Mouse (Mus musculus) cerebellum, adult 9-11 months (tissue): ENCODE results near the gene Babam2.
A peak's percentile ranks its signal among the peaks of the same experiment; 100 is the strongest.
"Not testable (repeated sequence)": the region's sequence is repeated elsewhere in the genome, so short reads cannot be mapped to it uniquely, and the experiment has no call there.

ENCODE experiments used
- DNase-seq: peaks from one replicate; pipeline ENCODE4 v3.0.0; 2022

Gene Babam2

GRCm38 (mm10) chr5:31792338-31792737 is 94.9 kb downstream of the Babam2 start:
- no peak for DNase-seq

GRCm38 (mm10) chr5:31792863-31793262 is 95.4 kb downstream of the Babam2 start:
- no peak for DNase-seq

- DNase-seq = no peak
Measured at GRCm38 (mm10) chr5:31795414-31795813, 97.9 kb downstream of the Babam2 start.

- DNase-seq = no peak
Measured at GRCm38 (mm10) chr5:31796979-31797378, 99.5 kb downstream of the Babam2 start.

- not testable (repeated sequence) for DNase-seq
Measured at GRCm38 (mm10) chr5:31804211-31804610, 106.7 kb downstream of the Babam2 start.

- DNase-seq = no peak
Measured at GRCm38 (mm10) chr5:31804751-31805150, 107.3 kb downstream of the Babam2 start.

- DNase-seq = no peak
Measured at GRCm38 (mm10) chr5:31807312-31807711, 109.8 kb downstream of the Babam2 start.

GRCm38 (mm10) chr5:31808271-31808670 is 110.8 kb downstream of the Babam2 start:
- peak; percentile 43 for DNase-seq

- peak; percentile 12 for DNase-seq
Measured at GRCm38 (mm10) chr5:31810796-31811662, 113.5 kb downstream of the Babam2 start.

GRCm38 (mm10) chr5:31811663-31812001 is 114.1 kb downstream of the Babam2 start:
- no peak for DNase-seq

- DNase-seq = no peak
Measured at GRCm38 (mm10) chr5:31813156-31813675, 115.7 kb downstream of the Babam2 start.

- no peak for DNase-seq
Measured at GRCm38 (mm10) chr5:31814068-31814467, 116.6 kb downstream of the Babam2 start.

GRCm38 (mm10) chr5:31815129-31815528 is 117.6 kb downstream of the Babam2 start:
- DNase-seq = no peak

- DNase-seq = no peak
Measured at GRCm38 (mm10) chr5:31816082-31816481, 118.6 kb downstream of the Babam2 start.

GRCm38 (mm10) chr5:31820801-31821200 is 123.3 kb downstream of the Babam2 start:
- no peak for DNase-seq

- no peak for DNase-seq
Measured at GRCm38 (mm10) chr5:31821204-31821603, 123.7 kb downstream of the Babam2 start.

GRCm38 (mm10) chr5:31823673-31824072 is 126.2 kb downstream of the Babam2 start:
- DNase-seq = no peak

GRCm38 (mm10) chr5:31824126-31824525 is 126.6 kb downstream of the Babam2 start:
- no peak for DNase-seq

GRCm38 (mm10) chr5:31827304-31827703 is 129.8 kb downstream of the Babam2 start:
- no peak for DNase-seq

- no peak for DNase-seq
Measured at GRCm38 (mm10) chr5:31827896-31828295, 130.4 kb downstream of the Babam2 start.

- DNase-seq = no peak
Measured at GRCm38 (mm10) chr5:31828747-31829146, 131.3 kb downstream of the Babam2 start.

- DNase-seq = no peak
Measured at GRCm38 (mm10) chr5:31829588-31829987, 132.1 kb downstream of the Babam2 start.

GRCm38 (mm10) chr5:31831587-31831986 is 134.1 kb downstream of the Babam2 start:
- DNase-seq = no peak

GRCm38 (mm10) chr5:31835691-31836090 is 138.2 kb downstream of the Babam2 start:
- no peak for DNase-seq

- DNase-seq = no peak
Measured at GRCm38 (mm10) chr5:31839973-31840372, 142.5 kb downstream of the Babam2 start.
